In genomic region chr11:108223613-108224232, GRCm38 (mm10) we compare ENCODE assay signal across 11 mouse cellular contexts.
DNase-seq lines count a peak whose midpoint lies in the region; ATAC-seq and TF ChIP-seq lines count a peak whose summit lies in the region.
"Had no signal": no experiment of that assay in that cellular context is flagged by ENCODE, and none has a peak within 500 bp of the region (broad histone marks: within the 10 kb centered on the region; RNA-seq: fewer than 3 reads in every experiment).

No protein-coding gene starts in this region.

- peaks cover 47% of the 10 kb centered on the region for H3K4me1 ChIP-seq in heart, embryonic 15.5 days (replicated peaks)
- peaks cover 52% of the 10 kb centered on the region for H3K4me1 ChIP-seq in lung, embryonic 15.5 days
- H3K4me1 ChIP-seq in cortical plate, adult 2 months (ENCODE audit: control insufficient read depth, insufficient read depth, low read length): peaks cover 13% of the 10 kb centered on the region
- peaks cover 39% of the 10 kb centered on the region for H3K4me1 ChIP-seq in hindbrain, postnatal 0 days (ENCODE audit: insufficient read depth, low read length)

- ATAC-seq in heart, embryonic 15.5 days (replicated peaks; ENCODE audit: insufficient number of reproducible peaks, insufficient read depth, low FRiP score, low read depth): no peak
- no peak for ATAC-seq in lung, embryonic 15.5 days (ENCODE audit: borderline replicate concordance, extremely low read depth, low FRiP score, low TSS enrichment)
- no peak for ATAC-seq in hindbrain, postnatal 0 days
- no peak for ATAC-seq in granulocyte monocyte progenitor cell, adult 5-6 weeks (replicated peaks; ENCODE audit: poor library complexity, severe bottlenecking)

- no peak for DNase-seq in heart, postnatal 25 days (ENCODE audit: low spot score)
- no peak for DNase-seq in lung, postnatal 14 days
- DNase-seq in hindbrain, postnatal 0 days (ENCODE audit: low spot score): no peak
- DNase-seq: adrenal gland, adult 8-10 months had no signal

- H3K9ac ChIP-seq in heart, embryonic 15.5 days: no peak overlapping the region
- no peak overlapping the region for H3K9ac ChIP-seq in lung, embryonic 15.5 days
- no peak overlapping the region; the same call in 1 of the 2 replicates for H3K9ac ChIP-seq in hindbrain, postnatal 0 days (replicated peaks; ENCODE audit: low read length)

- no peak for TF ChIP-seq CTCF in cortical plate, adult 2 months (IDR thresholded peaks at IDR 0.05; ENCODE audit: extremely low read depth, insufficient read depth, low read length)
- no peak for TF ChIP-seq CTCF in hindbrain, postnatal 0 days (IDR thresholded peaks at IDR 0.05; ENCODE audit: low read depth)

- no peaks in the 10 kb centered on the region for H3K27me3 ChIP-seq in heart, embryonic 15.5 days
- no peaks in the 10 kb centered on the region for H3K27me3 ChIP-seq in lung, embryonic 15.5 days
- H3K27me3 ChIP-seq in hindbrain, postnatal 0 days (ENCODE audit: insufficient read depth, low read length): no peaks in the 10 kb centered on the region

- no peak overlapping the region for H3K4me2 ChIP-seq in heart, embryonic 15.5 days
- H3K4me2 ChIP-seq in lung, embryonic 15.5 days: no peak overlapping the region
- no peak overlapping the region for H3K4me2 ChIP-seq in hindbrain, postnatal 0 days (ENCODE audit: low read depth, low read length)

- WGBS in heart, embryonic 15.5 days: 61% methylated on average over 13 of the region's 13 CpGs
- WGBS in lung, embryonic 15.5 days: 39% methylated on average over 13 of the region's 13 CpGs
- 36% methylated on average over 13 of the region's 13 CpGs for WGBS in hindbrain, postnatal 0 days

- no peak overlapping the region for H3K4me3 ChIP-seq in heart, embryonic 15.5 days
- H3K4me3 ChIP-seq in lung, embryonic 15.5 days: no peak overlapping the region
- no peak overlapping the region for H3K4me3 ChIP-seq in cortical plate, adult 2 months (ENCODE audit: insufficient read depth, low read length)
- H3K4me3 ChIP-seq in hindbrain, postnatal 0 days (ENCODE audit: low read length): no peak overlapping the region
- H3K4me3 ChIP-seq: forebrain, embryonic 10.5 days; heart, adult 2 months had no signal

- intact Hi-C loops in heart, postnatal 25 days (cut with DNase I): no loop called here

- peak overlapping the region; percentile 55 for H3K27ac ChIP-seq in heart, embryonic 15.5 days
- H3K27ac ChIP-seq in lung, embryonic 15.5 days: peak overlapping the region; percentile 22; the same call in 1 of the 2 replicates
- H3K27ac ChIP-seq in cortical plate, adult 2 months (ENCODE audit: insufficient read depth, low read length): 0 out of 2 replicates have a peak overlapping the region, but pooled peaks have one; percentile 24
- peak overlapping the region; percentile 54; the same call in 1 of the 2 replicates for H3K27ac ChIP-seq in hindbrain, postnatal 0 days
- H3K27ac ChIP-seq: heart, adult 2 months had no signal

- no peaks in the 10 kb centered on the region for H3K9me3 ChIP-seq in heart, embryonic 15.5 days (replicated peaks)
- H3K9me3 ChIP-seq in lung, embryonic 15.5 days: no peaks in the 10 kb centered on the region
- H3K9me3 ChIP-seq in hindbrain, postnatal 0 days (ENCODE audit: low read length): no peaks in the 10 kb centered on the region
- H3K9me3 ChIP-seq: forebrain, embryonic 10.5 days had no signal

- TF ChIP-seq POLR2A in cortical plate, adult 2 months (IDR thresholded peaks at IDR 0.05; ENCODE audit: extremely low read depth, insufficient read depth, low read length): no peak

- no peaks in the 10 kb centered on the region for H3K36me3 ChIP-seq in heart, embryonic 15.5 days
- H3K36me3 ChIP-seq in lung, embryonic 15.5 days: no peaks in the 10 kb centered on the region
- no peaks in the 10 kb centered on the region for H3K36me3 ChIP-seq in hindbrain, postnatal 0 days (ENCODE audit: insufficient read depth, low read length)
- H3K36me3 ChIP-seq: forebrain, embryonic 10.5 days; G1E had no signal
